Mouse (Mus musculus) cerebellum, postnatal 25 days (tissue): Measurements from ENCODE around the gene Ring1.
"Not testable (repeated sequence)": the region's sequence is repeated elsewhere in the genome, so short reads cannot be mapped to it uniquely, and the experiment has no call there.

Experiments
- DNase-seq, 2 experiments: peaks; one replicate each; pipeline ENCODE4 v3.0.0; 2021; ENCODE audit warnings: mixed read lengths in 2 of 2

Ring1 gene

GRCm38 (mm10) chr17:34028501-34029149 lies 4.1 kb upstream of the Ring1 start:
- peak in 1 of 2 experiments; percentile 23 for DNase-seq

GRCm38 (mm10) chr17:34027656-34028223 lies 3.3 kb upstream of the Ring1 start, which contains the start of gene H2-Ke6:
H2-Ke6 (minus strand) TSS chr17:34028060.
- peak; percentile 91 to 93 for DNase-seq

- peak in 1 of 2 experiments; percentile 18 for DNase-seq
Observed at GRCm38 (mm10) chr17:34026917-34027655, 2.6 kb upstream of the Ring1 start.

GRCm38 (mm10) chr17:34026221-34026620 lies 1.7 kb upstream of the Ring1 start:
- no peak for DNase-seq

GRCm38 (mm10) chr17:34025756-34026151 lies 1.3 kb upstream of the Ring1 start:
- DNase-seq, result peak in 1 of 2 experiments; percentile 25

- DNase-seq, result peak in 1 of 2 experiments; percentile 64
Observed at GRCm38 (mm10) chr17:34024861-34025755, 628 bp upstream of the Ring1 start.

- no peak for DNase-seq
Observed at GRCm38 (mm10) chr17:34023678-34024077, 802 bp downstream of the Ring1 start.

GRCm38 (mm10) chr17:34022987-34023386 lies 1.5 kb downstream of the Ring1 start:
- no peak for DNase-seq

- peak in 1 of 2 experiments; percentile 21 for DNase-seq
Observed at GRCm38 (mm10) chr17:34022414-34022783, 2.1 kb downstream of the Ring1 start.

- peak in 1 of 2 experiments; percentile 17 for DNase-seq
Observed at GRCm38 (mm10) chr17:34021539-34022413, 2.7 kb downstream of the Ring1 start.

GRCm38 (mm10) chr17:34013436-34013835 lies 11.0 kb downstream of the Ring1 start:
- DNase-seq, result no peak

- DNase-seq, result no peak
Observed at GRCm38 (mm10) chr17:34010156-34010555, 14.3 kb downstream of the Ring1 start.

- DNase-seq, result no peak
Observed at GRCm38 (mm10) chr17:34006570-34006969, 17.9 kb downstream of the Ring1 start.

- peak in 1 of 2 experiments; percentile 59 for DNase-seq
Observed at GRCm38 (mm10) chr17:34003426-34003825, 21.1 kb downstream of the Ring1 start.

GRCm38 (mm10) chr17:34000796-34001195 lies 23.7 kb downstream of the Ring1 start:
- not testable (repeated sequence) for DNase-seq

GRCm38 (mm10) chr17:34000150-34000537 lies 24.3 kb downstream of the Ring1 start, which contains the start of gene H2-K1:
H2-K1 (minus strand) TSS chr17:34000347.
- peak; percentile 55 to 74 for DNase-seq

- no peak for DNase-seq
Observed at GRCm38 (mm10) chr17:33999341-34000149, 24.9 kb downstream of the Ring1 start.

GRCm38 (mm10) chr17:33998697-33999096 lies 25.8 kb downstream of the Ring1 start:
- DNase-seq, result not testable (repeated sequence)

- not testable (repeated sequence) for DNase-seq
Observed at GRCm38 (mm10) chr17:33997025-33997424, 27.5 kb downstream of the Ring1 start.

- DNase-seq, result no peak
Observed at GRCm38 (mm10) chr17:33995651-33996050, 28.8 kb downstream of the Ring1 start.

- DNase-seq, result no peak
Observed at GRCm38 (mm10) chr17:33994959-33995358, 29.5 kb downstream of the Ring1 start.
